Mouse (Mus musculus) CH12.LX (cell line): ENCODE measurements around the gene Ccdc51. TPM values are rescaled to one million over a fixed set of nuclear protein-coding genes. Genes with fewer than 3 reads are reported as not detected.

Experiments used
- DNase-seq: peaks from one replicate; pipeline ENCODE4 v3.0.0-alpha.2; 2013; ENCODE audit errors: extremely low read depth
- H3K27ac ChIP-seq: 2 replicates; pipeline ENCODE4 v1.5.1; 2012; ENCODE audit warnings: low read depth, mild to moderate bottlenecking, control low read depth, moderate library complexity; ENCODE audit not compliant: insufficient read depth
- H3K27me3 ChIP-seq: replicated peaks from 2 replicates; pipeline ENCODE3; 2012; ENCODE audit warnings: inconsistent platforms
- H3K36me3 ChIP-seq, 2 experiments: replicated peaks in 1 of 2; 2 replicates each; pipeline versions ENCODE3 to v1.6.1; 2012; ENCODE audit warnings: inconsistent platforms in 1 of 2, low read length in 1 of 2, mild to moderate bottlenecking in 1 of 2, mixed read lengths in 1 of 2, moderate library complexity in 1 of 2; ENCODE audit not compliant: control insufficient read depth in 1 of 2, insufficient read depth in 1 of 2
- H3K4me1 ChIP-seq, 2 experiments: 2 replicates each; pipeline ENCODE4 v1.6.1; 2012; ENCODE audit warnings: inconsistent platforms in 1 of 2, moderate library complexity in 1 of 2; ENCODE audit not compliant: insufficient read depth in 2 of 2, control insufficient read depth in 1 of 2
- H3K4me2 ChIP-seq: 2 replicates; pipeline ENCODE4 v1.6.1; 2012; ENCODE audit warnings: low read depth, mild to moderate bottlenecking, control low read depth; ENCODE audit not compliant: poor library complexity, insufficient read depth, severe bottlenecking
- H3K4me3 ChIP-seq, 3 experiments: fragments of 150-350 bp in 1 of 3; sonication (generic) in 1 of 3; replicated peaks in 1 of 3; 2 replicates each; pipeline versions ENCODE3 to v1.5.1; 2011 to 2012; ENCODE audit warnings: low read depth in 2 of 3, low read length in 2 of 3, mild to moderate bottlenecking in 2 of 3, moderate library complexity in 2 of 3, control low read depth in 1 of 3, improper control_type of control experiment in 1 of 3, inconsistent platforms in 1 of 3, mixed read lengths in 1 of 3; ENCODE audit not compliant: poor library complexity in 1 of 3
- H3K79me2 ChIP-seq: replicated peaks from 2 replicates; pipeline ENCODE4 v1.6.1; 2012; ENCODE audit warnings: mild to moderate bottlenecking, moderate library complexity; ENCODE audit not compliant: control insufficient read depth, poor library complexity, insufficient read depth, severe bottlenecking; ENCODE audit errors: extremely low read depth
- H3K9ac ChIP-seq: 2 replicates; pipeline ENCODE4 v1.6.1; 2012; ENCODE audit warnings: low read depth, mild to moderate bottlenecking, control low read depth, moderate library complexity; ENCODE audit not compliant: insufficient read depth
- H3K9me3 ChIP-seq: replicated peaks from 2 replicates; pipeline ENCODE3; 2012; ENCODE audit warnings: low read length, inconsistent platforms, mixed read lengths
- CHD2 ChIP-seq: IDR thresholded peaks from 2 replicates; pipeline ENCODE4 v1.6.1; 2011; ENCODE audit warnings: low read length, improper control_type of control experiment
- CTCF ChIP-seq, 2 experiments: IDR thresholded peaks in 1 of 2; conservative IDR thresholded peaks in 1 of 2; 2 replicates each; pipeline ENCODE4 v1.5.1; 2011 to 2012; ENCODE audit warnings: low read depth in 2 of 2, low read length in 2 of 2, improper control_type of control experiment in 1 of 2, inconsistent platforms in 1 of 2, mild to moderate bottlenecking in 1 of 2, moderate library complexity in 1 of 2
- ELF1 ChIP-seq: IDR thresholded peaks from 2 replicates; pipeline ENCODE4 v1.6.1; 2014; ENCODE audit warnings: low read depth, mild to moderate bottlenecking, inconsistent platforms, low read length, improper control_type of control experiment
- ETS1 ChIP-seq: conservative IDR thresholded peaks from 2 replicates; pipeline ENCODE4 v1.6.1; 2012; ENCODE audit warnings: low read depth, mild to moderate bottlenecking, inconsistent platforms, low read length, improper control_type of control experiment, moderate library complexity
- HCFC1 ChIP-seq: IDR thresholded peaks from 2 replicates; pipeline ENCODE4 v1.6.1; 2012; ENCODE audit warnings: low read depth, mild to moderate bottlenecking, inconsistent platforms, low read length, improper control_type of control experiment
- IRF4 ChIP-seq: IDR thresholded peaks from 2 replicates; pipeline ENCODE4 v1.6.1; 2014; ENCODE audit warnings: low read depth, mild to moderate bottlenecking, inconsistent platforms, low read length, improper control_type of control experiment
- JUN ChIP-seq: IDR thresholded peaks from 2 replicates; pipeline ENCODE4 v1.6.1; 2011; ENCODE audit warnings: low read depth, mild to moderate bottlenecking, low read length, improper control_type of control experiment, moderate library complexity; ENCODE audit not compliant: insufficient read depth
- JUND ChIP-seq: conservative IDR thresholded peaks from 2 replicates; pipeline ENCODE4 v1.6.1; 2011; ENCODE audit warnings: low read depth, low read length, improper control_type of control experiment
- MAFK ChIP-seq: IDR thresholded peaks from 2 replicates; pipeline ENCODE4 v1.6.1; 2011; ENCODE audit warnings: low read length, improper control_type of control experiment; ENCODE audit not compliant: insufficient replicate concordance
- MAZ ChIP-seq: IDR thresholded peaks from 2 replicates; pipeline ENCODE4 v1.6.1; 2012; ENCODE audit warnings: low read depth, mild to moderate bottlenecking, inconsistent platforms, low read length, improper control_type of control experiment, moderate library complexity
- NRF1 ChIP-seq: IDR thresholded peaks from 2 replicates; pipeline ENCODE4 v1.6.1; 2014; ENCODE audit warnings: low read depth, mild to moderate bottlenecking, inconsistent platforms, low read length, improper control_type of control experiment, moderate library complexity
- PAX5 ChIP-seq: IDR thresholded peaks from 2 replicates; pipeline ENCODE4 v1.6.1; 2012; ENCODE audit warnings: low read length, inconsistent platforms, mixed read lengths
- POLR2AphosphoS2 ChIP-seq: IDR thresholded peaks from 2 replicates; pipeline ENCODE4 v1.6.1; 2011; ENCODE audit warnings: low read depth, low read length, improper control_type of control experiment
- RAD21 ChIP-seq: IDR thresholded peaks from 2 replicates; pipeline ENCODE4 v1.6.1; 2011; ENCODE audit warnings: low read depth, mild to moderate bottlenecking, low read length, improper control_type of control experiment, moderate library complexity
- RCOR1 ChIP-seq: conservative IDR thresholded peaks from 2 replicates; pipeline ENCODE4 v1.6.1; 2012; ENCODE audit warnings: low read depth, mild to moderate bottlenecking, inconsistent platforms, low read length, improper control_type of control experiment
- TBP ChIP-seq: conservative IDR thresholded peaks from 2 replicates; pipeline ENCODE4 v1.6.1; 2011; ENCODE audit warnings: low read depth, low read length, improper control_type of control experiment
- TCF12 ChIP-seq: IDR thresholded peaks from 2 replicates; pipeline ENCODE4 v1.6.1; 2014; ENCODE audit warnings: low read depth, mild to moderate bottlenecking, inconsistent platforms, low read length, improper control_type of control experiment
- UBTF ChIP-seq: IDR thresholded peaks from 2 replicates; pipeline ENCODE4 v1.6.1; 2012; ENCODE audit warnings: low read depth, mild to moderate bottlenecking, inconsistent platforms, low read length, improper control_type of control experiment, moderate library complexity
- USF2 ChIP-seq: conservative IDR thresholded peaks from 2 replicates; pipeline ENCODE4 v1.6.1; 2011; ENCODE audit warnings: low read depth, low read length, improper control_type of control experiment
- ZC3H11A ChIP-seq: IDR thresholded peaks from 2 replicates; pipeline ENCODE4 v1.6.1; 2012; ENCODE audit warnings: low read depth, mild to moderate bottlenecking, inconsistent platforms, low read length, improper control_type of control experiment
- ZKSCAN1 ChIP-seq: IDR thresholded peaks from 2 replicates; pipeline ENCODE4 v1.6.1; 2012; ENCODE audit warnings: low read depth, inconsistent platforms, low read length, improper control_type of control experiment, borderline replicate concordance
- ZNF384 ChIP-seq: IDR thresholded peaks from 2 replicates; pipeline ENCODE4 v1.6.1; 2012; ENCODE audit warnings: low read depth, low read length, improper control_type of control experiment, inconsistent platforms
- dilution Hi-C: fragments of 300-500 bp; cut with MboI; formaldehyde crosslinking; loops from 2 replicates; pipeline ENCODE4 v1.14.3; 2020; ENCODE audit warnings: low sequenced_read_pairs; ENCODE audit not compliant: extremely low pct_unique_long_range_greater_than_20kb, extremely low pct_ligation_motif_present
- in situ Hi-C: fragments of 300-500 bp; cut with MboI; formaldehyde crosslinking; loops from 3 replicates; pipeline ENCODE4 v1.14.3; 2019; ENCODE audit warnings: low sequenced_read_pairs, low pct_ligation_motif_present, low pct_unique_long_range_greater_than_20kb, mixed read lengths
- polyA plus RNA-seq: library from polyadenylated mRNA; unstranded; fragments of >175 nt; gene quantifications from 2 replicates; pipeline ENCODE4 v1.2.1, GENCODE M21; 2012; ENCODE audit warnings: low read depth; ENCODE audit not compliant: insufficient read length
- total RNA-seq, 2 experiments: library from RNA; depleted of rRNA; stranded (reverse); fragments of 300-350 nt in 1 of 2; fragments of >200 nt in 1 of 2; gene quantifications; 2 replicates each; pipeline ENCODE4 v1.2.3; 2012 to 2014

Ccdc51 gene
- total and polyA plus RNA-seq, 3 experiments, result 7.6 to 18.2 (median 16.2) TPM

DNA sequence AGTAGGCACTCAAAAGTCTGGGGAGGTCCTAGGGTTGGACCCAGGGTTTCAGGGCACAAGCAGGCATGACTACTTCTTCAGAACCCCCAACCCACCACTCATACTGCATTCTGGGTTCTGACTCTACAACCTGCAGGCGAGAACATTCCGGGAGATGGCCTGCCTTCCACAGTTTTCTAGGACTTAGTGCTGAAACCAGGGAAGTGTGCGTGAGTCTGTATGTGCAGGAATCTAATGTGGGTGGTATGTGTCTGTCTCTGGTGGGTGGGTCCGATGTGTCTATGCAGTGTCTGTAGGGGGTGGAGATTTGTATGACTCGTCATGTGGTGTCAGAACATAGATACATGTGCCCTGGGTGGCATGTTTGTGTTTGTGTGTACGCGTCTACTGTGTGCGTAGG, 16.1 kb downstream of the Ccdc51 start:
- H3K36me3 ChIP-seq, result peaks cover 0 to under 1% of the 10 kb centered on the region in 2 experiments
- H3K27me3 ChIP-seq, result peaks cover 88% of the 10 kb centered on the region
- TF ChIP-seq ETS1 (no peak), JUN (no peak), CHD2 (no peak), ZNF384 (no peak), ELF1 (no peak), MAFK (no peak), RAD21 (no peak), HCFC1 (no peak), MAZ (no peak), ZKSCAN1 (no peak), PAX5 (no peak), JUND (no peak), CTCF (conservative IDR thresholded peaks at IDR 0.05 in 1 of 2, IDR thresholded peaks at IDR 0.05 in 1 of 2; ENCODE audit: low read depth in 2 of 2, low read length in 2 of 2) (no peak)
- dilution Hi-C loops, result no loop called here
- no peaks in the 10 kb centered on the region for H3K79me2 ChIP-seq
- no peak overlapping the region for H3K4me2 ChIP-seq
- no peaks in the 10 kb centered on the region for H3K9me3 ChIP-seq
- peaks cover 4 to 9% of the 10 kb centered on the region in 2 experiments; a peak in 2 of 4 replicates for H3K4me1 ChIP-seq
- H3K9ac ChIP-seq, result no peak overlapping the region
- H3K4me3 ChIP-seq, result no peak overlapping the region
- DNase-seq, result no peak
- in situ Hi-C loops, result no loop called here
- H3K27ac ChIP-seq, result no peak overlapping the region

DNA sequence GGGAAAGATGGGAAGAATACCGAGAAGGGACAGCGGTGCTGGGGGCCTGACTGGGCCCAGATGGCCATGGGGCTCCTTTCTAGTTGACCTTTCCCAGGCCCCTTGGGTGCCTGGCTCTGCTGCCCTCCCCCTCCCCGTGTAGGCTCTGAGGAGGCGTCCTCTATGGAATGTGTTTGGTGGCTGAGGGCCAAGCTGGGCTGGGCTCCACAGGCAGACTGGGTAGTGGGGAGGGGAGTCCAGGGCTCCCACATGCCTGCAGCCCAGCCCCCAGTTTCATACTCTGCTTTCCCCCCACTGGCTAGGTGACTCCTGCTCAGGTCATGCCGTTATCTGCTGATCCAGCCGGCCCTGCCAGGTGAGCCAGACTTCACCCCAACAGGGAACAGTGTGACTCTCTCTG, 16.7 kb downstream of the Ccdc51 start:
- in situ Hi-C loops (no loop called here), dilution Hi-C loops (no loop called here)
- TF ChIP-seq IRF4 (no peak), ZC3H11A (no peak), UBTF (no peak), TCF12 (no peak), JUN (no peak), TBP (no peak), POLR2AphosphoS2 (no peak), USF2 (no peak), NRF1 (no peak), RCOR1 (no peak)
- Histone ChIP-seq H3K27ac (no peak overlapping the region), H3K36me3 (no peaks in the 10 kb centered on the region), H3K4me1 (peaks cover 4 to 9% of the 10 kb centered on the region in 2 experiments; a peak in 2 of 4 replicates), H3K4me2 (no peak overlapping the region), H3K4me3 (no peak overlapping the region), H3K9ac (no peak overlapping the region), H3K79me2 (no peaks in the 10 kb centered on the region), H3K27me3 (peaks cover 94% of the 10 kb centered on the region), H3K9me3 (no peaks in the 10 kb centered on the region)
- DNase-seq, result no peak
